Mouse (Mus musculus) frontal cortex, adult (tissue): ENCODE measurements around the gene Anxa7.
A peak's percentile ranks its signal among the peaks of the same experiment; 100 is the strongest.

Experiments used
- ATAC-seq: cut with Nextera tagmentation; 2 replicates; pipeline ENCODE4 v1.9.2; 2017; ENCODE audit warnings: mild to moderate bottlenecking, moderate library complexity, mixed read lengths; ENCODE audit not compliant: low TSS enrichment

Anxa7 gene

DNA sequence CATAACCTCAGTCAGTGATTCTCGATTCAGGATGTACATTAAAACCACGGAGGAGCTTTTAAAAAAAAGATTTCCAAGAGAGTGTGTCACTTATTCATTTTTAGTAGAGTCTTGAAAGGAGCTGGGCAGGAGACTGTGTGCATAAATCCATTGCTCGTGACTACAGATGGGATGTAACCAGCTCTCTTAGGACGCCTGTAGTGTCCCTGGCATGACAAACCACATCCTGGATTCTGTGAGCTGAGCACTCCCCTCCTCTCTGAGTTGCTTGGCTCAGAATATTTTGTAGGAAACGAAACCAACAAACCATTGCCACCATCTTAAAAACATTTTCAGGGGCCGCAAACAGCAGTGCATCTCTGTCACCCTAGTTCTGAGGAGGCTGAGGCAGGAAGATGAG lies 43.0 kb downstream of the Anxa7 start:
- peak; percentile 80 for ATAC-seq

DNA sequence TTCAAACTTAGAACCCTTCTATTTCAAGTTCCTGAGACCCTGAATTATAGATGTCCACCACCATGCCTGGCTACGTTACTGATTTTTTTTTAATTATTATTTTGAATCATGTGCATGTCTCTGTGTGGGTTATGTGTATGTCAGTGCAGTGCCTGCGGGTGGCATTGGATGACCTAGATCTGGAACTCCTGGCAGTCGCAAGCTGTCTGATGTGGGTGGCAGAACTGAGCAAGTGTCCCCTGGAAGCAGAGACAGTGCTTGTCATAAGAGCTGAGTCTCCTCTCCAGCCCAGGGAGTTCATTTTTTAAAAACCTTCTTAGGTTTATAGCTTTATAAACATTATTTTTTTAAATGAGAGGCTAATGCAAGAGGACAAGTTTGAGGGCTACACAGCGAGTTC lies 47.5 kb downstream of the Anxa7 start:
- peak; percentile 80 for ATAC-seq

- ATAC-seq = no peak
These were observed 48.2 kb downstream of the Anxa7 start for GRCm38 (mm10) chr14:20431726-20432125.

DNA sequence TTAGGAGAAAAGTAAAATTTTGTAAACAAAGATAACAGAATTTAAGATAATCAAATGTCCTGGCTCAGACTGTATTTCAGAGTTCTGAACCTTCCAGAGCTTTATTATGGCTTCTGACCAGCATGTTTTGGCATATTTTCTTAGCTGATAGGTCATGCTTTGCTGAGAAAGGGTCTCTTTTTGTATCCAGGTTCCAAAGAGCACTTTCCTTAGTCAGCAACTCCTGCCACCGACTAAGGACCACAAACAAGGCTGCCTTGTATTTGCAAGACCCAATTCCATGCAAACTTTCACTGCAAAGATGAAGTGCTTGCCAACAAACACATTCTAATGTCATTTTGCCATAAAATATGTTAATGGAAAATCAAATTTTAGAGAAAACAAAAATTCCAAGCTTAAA lies 50.1 kb downstream of the Anxa7 start:
- no peak for ATAC-seq

DNA sequence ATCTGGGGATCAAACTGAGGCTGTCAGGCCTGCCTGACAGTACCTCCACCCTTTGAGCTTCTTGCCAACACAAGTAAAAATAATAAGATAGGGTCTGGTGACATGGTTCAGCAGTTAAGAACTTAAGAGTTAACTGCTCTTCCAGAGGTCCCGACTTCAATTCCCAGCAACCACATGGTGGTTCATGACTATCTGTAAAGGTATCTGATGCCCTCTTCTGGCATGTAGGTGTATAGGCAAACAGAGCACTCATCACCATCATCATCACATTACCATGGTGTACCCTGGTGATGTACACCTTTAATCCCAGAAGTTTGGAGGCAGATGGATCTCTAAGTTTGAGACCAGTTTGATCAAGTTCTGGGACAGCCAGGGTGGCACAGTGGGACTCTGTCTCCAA lies 51.3 kb downstream of the Anxa7 start:
- no peak for ATAC-seq

GRCm38 (mm10) chr14:20423046-20423445 lies 56.9 kb downstream of the Anxa7 start:
- no peak for ATAC-seq

GRCm38 (mm10) chr14:20422257-20422656 lies 57.7 kb downstream of the Anxa7 start:
- ATAC-seq = no peak
